Mouse (Mus musculus) liver (tissue): ENCODE data around the gene Sprn.

Experiments used
- DNase-seq: peaks from one replicate; pipeline ENCODE4 v3.0.0-alpha.2; 2020; ENCODE audit warnings: mixed read lengths

The Sprn gene

GRCm38 (mm10) chr7:140154218-140154927 is at the start of gene Sprn:
Gene Sprn, minus strand, starts transcription at chr7:140154877.
- DNase-seq, result no peak

GRCm38 (mm10) chr7:140201090-140201489 is 46.4 kb upstream of the Sprn start:
- DNase-seq, result no peak

GRCm38 (mm10) chr7:140196002-140196401 is 41.3 kb upstream of the Sprn start:
- DNase-seq, result no peak

DNA sequence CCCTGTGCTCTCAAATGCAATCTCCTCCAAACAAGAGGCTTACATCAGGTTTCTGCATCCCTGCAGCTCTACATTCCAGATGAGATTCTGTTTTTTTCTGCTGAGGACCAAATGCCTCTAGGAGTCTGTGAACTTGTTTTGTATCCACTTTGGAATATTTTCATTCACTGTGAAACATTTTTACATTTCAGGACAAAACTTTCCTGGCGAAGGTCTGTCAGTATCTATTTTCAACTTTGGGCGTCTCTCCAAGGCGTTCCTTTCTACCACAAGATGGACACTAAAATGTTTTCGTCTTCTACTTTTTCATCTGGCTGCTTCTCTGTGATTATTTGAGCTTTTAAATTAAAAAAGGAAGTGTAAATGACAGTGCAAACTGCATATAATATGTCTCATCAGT is 39.4 kb upstream of the Sprn start:
- DNase-seq, result no peak

GRCm38 (mm10) chr7:140192851-140193250 is 38.2 kb upstream of the Sprn start:
- DNase-seq, result no peak

DNA sequence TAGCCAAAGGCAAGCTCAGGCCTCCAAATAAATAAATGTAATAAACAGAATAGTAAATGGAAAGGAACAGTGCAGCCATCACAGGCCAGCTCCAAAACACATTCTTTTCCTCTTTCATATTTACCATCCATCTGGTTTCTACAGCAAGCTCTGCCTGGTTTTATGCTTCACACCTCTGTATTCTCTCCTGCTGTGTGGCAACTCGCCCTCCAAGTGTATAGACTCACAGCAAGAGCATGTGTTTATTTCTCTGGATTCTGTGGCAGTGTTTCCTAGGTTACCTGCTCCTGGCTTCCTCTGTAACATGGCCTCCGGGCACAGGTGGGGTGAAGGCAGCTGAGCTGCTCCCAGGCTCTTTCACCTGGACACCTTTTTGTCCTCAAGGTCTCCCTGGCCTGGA is 37.8 kb upstream of the Sprn start:
- DNase-seq, result no peak

GRCm38 (mm10) chr7:140190435-140190834 is 35.8 kb upstream of the Sprn start:
- DNase-seq, result no peak

GRCm38 (mm10) chr7:140188391-140189328 is 34.0 kb upstream of the Sprn start:
- DNase-seq, result no peak

DNA sequence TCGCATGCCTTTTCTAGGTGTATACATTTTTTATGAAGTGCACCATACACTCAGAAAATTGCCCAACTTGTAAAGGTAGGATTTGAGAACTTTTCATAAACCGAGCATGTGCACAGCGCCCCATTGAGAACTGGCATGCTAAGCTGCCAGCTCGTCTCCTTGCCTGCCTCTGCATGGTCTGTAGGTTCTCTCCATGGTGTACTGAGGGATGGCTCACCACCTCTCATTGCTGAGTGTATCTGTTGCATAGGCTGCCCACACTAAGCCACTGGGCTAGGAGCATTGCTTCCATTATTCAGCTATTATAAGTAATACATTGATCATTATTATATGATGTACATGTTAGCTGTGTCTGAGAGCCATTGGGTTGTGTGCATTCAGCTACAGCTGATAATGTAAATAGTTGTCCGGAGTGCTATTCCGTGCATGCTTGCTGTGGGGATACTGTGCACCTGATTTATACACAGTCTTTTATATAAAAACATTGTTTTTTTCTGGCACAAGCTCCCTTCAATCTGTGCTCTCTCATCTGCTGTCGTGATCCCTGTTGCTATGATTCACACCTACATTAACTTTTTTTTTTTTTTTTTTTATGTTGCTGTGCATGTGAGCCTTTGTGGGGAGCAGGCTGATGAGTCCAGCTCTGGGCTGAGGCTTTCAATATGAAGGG is 33.2 kb upstream of the Sprn start:
- DNase-seq, result no peak

DNA sequence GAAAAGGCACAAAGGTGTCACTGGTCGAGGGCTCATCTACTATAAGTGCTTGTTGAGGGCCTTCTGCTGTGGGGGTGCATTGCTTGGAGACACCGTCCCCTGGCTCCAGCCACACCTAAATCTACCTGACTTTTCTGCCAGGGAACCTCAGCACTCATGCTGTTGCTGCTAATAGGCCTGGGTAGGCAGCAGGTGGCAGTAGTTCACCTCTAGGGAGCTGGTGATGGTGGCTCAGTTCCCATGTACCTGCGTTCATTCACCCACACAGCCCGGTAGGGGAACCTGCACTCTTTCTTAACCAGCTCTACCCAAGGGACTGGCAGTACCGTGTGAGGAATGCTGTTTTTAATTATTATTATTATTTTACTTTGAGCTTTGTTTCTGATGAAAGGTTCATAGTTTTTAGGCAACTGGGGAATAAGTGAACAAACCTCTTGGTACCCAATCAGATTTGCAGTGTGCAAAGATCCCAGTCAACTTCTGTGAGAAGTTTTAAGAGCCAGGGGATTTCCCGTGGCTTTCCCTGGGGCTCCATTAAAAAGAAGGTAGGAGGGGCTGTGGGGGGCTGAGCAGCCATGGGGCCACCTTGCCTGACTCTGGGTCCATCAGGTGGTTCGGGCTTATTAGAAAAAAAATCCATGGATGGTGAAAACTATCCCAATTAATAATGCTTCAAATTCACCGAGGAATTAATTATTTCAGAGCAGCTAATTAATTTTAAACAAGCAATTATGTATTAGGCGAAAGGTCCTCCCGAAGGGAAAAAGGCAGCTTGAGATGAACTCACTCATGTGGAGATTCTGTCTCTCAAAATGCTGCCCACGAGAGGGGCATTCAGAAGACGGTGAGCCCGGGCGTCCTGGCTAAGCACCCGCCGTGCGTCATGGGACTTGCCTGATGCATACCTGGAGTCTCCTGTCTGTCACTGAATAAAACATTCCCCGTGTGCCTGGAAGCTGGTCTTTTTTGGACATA is 32.3 kb upstream of the Sprn start:
- DNase-seq, result peak; percentile 23

GRCm38 (mm10) chr7:140184206-140184605 is 29.5 kb upstream of the Sprn start:
- DNase-seq, result no peak

DNA sequence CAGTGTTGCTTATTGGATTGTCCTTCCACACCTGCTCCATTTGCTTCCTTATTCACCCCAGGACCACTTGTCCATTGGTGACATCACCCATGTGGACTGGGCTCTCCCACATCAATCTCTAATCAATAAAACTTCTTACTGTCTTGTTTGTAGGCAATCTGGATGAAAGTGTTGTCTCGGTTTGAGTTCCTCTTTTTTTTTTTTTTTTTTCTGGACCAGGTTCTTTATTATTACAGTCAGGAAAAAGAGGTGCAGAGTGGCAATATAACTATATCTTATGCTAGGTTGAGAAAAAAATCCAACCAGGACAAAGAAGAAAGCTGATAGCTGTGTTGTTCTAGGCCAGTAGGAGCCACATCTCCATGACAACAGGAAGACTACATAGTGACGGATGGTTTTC is 26.0 kb upstream of the Sprn start:
- no peak for DNase-seq

DNA sequence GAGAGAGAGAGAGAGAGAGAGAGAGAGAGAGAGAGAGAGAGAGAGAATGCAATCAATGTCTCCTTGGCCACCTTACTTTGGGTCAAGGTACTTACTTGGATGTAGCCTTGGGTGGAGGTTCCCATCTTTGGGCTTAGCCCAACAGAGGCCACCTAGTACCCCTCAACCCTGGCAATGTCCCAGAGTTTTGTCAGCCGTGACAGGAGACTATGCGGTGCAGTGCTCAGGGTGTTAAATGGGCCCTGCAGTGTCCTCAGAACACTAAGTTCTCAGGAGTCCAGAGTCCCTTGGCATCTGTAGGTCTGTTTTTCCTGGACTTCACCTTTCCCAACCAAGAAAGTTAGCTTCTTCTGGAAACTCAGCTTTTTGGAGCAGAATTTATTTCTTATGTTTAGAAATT is 24.5 kb upstream of the Sprn start:
- no peak for DNase-seq

DNA sequence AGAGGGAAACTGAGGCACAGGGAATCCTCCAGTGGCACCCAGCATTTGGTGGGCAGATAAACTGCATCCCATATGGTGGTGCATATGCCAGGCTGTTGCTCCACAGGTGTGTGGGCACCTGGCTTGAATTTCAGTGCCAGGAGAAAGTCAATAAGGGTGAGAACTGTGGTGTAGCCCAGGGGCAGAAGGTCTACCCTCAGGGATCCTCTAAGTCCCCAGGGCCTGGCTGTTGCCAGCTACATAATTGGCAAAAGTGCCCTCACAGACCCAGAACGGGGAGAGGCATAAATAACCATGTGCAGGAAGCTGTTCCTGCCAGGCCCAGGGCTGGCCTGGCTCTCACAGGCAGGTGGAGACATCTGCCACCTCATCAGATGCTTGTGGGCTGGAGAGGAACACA is 18.3 kb upstream of the Sprn start, which contains the start of gene Olfr523:
Olfr523 (plus strand) TSS at position 282 of the 400 bp plus-strand sequence.
- no peak for DNase-seq

DNA sequence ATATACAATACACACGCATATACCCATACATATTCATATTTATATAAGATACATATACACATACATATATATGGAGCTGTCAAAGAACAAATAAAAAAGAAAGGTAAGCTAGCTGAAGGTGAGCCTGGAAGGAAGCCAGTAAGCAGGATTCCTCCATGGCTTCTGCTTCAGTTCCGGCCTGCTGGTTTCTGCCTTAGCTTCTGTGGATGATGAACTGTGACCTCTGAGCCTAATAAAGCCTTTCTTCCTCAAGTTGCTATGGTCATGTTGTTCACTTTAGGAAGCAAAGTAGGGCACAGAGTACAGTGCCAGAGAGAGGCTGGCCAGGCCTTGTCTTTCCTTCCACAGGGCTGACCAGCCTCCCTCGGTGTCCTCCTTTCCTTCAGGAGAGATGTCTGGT is 16.2 kb upstream of the Sprn start:
- DNase-seq, result no peak

GRCm38 (mm10) chr7:140169386-140169785 is 14.7 kb upstream of the Sprn start:
- no peak for DNase-seq

DNA sequence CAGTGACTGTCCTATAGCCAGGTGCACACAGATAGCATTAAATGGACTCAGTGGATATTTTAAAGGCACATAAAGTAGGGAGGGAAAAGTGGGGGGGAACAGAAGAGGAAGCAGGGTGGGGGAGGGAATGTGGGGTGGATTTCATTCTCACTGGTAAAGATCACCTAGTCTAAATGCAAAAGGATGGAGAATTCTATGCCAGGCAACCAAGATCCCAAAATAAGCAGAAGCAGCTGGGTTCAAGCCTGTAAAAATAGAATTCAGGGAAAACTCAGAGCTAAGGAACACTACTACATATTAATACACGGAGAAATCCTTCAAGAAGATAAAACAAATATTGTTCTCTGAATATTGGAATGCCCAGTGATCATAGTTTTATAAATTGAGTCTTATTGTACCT is 13.3 kb upstream of the Sprn start:
- no peak for DNase-seq

DNA sequence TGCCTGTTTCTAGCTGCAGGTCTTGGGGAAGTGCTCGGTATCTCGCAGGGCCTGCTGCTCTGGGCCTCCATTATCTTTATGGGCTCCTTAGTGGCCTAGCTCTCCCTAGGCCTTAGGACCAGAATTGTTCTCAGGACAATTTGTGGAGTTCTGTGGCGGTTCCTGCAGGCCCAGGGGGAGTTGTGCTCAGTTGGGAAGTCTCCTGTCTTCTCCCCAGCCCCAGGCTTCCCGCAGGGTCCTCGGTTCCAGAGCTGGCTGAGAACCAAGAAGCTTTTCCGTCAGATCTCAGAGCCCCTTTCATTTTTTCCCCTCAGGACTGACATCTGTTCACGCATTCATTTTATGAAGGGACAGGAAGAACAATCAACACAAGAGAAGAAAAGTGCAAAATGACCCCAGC is 10.0 kb upstream of the Sprn start, which contains the start of gene Olfr522:
Olfr522 (minus strand) TSS at position 101 of the 400 bp plus-strand sequence.
- DNase-seq, result no peak

DNA sequence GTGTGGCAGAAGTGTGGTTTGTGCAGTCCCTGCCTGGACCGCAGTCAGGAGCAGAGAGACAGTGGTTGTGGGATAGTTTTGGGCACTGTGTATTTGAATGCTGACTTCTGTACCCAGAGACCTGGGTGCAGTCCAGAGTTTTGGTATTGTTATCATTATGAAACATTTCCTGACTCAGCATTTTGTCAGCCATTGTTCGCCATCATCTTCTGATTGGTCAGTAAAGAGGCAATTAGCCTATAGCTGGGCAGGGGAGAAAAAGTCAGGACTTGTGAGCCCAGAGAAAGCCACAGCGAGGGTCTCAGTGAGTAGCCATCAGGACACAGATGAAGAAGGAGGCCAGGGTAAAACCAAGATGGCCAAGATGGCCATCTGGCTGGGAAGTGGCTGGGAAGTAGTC is 5.7 kb upstream of the Sprn start:
- DNase-seq, result no peak

GRCm38 (mm10) chr7:140153829-140154217 is 854 bp downstream of the Sprn start:
- no peak for DNase-seq

DNA sequence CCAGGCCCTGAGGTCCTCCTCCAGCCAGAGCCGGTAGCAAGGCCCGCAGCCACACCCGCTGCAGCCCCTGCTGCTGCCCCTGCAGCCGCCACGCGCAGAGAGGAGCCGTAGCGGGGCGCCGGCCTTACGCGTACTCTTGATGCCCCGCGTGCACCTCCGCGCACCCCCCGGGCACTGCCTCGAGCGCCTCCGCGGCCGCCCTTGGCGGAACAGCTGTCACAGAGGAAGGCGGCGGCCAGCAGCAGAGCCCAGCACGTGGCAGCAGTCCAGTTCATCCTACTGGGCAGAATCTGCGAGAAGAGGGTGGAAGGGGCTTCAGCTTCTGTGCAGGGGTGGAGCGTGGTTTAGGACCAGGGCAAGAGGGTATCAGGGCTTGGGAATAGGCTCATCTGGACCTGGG is 1.3 kb downstream of the Sprn start:
- no peak for DNase-seq

DNA sequence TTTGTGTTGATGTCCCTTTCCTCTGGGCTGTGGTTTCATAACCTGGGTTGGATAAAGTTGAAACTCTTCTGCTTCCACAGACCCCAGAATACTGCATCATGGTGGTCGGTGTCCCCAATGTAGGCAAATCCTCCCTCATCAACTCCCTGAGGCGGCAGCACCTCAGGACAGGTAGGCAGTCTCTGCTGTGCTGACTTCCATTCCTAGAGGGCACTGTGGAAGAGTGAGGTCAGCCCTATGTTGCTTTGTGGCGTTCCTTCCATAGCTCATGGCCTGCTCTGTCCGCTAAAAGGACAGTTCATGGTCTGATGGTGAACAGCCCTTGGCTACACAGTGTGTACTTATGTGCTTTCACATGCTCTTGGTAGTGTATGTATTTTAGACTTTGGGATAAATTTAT is 10.1 kb downstream of the Sprn start:
- no peak for DNase-seq
